Mouse (Mus musculus): ENCODE measurements around the gene B4galnt1. TPM values are rescaled to one million over a fixed set of nuclear protein-coding genes. Genes with fewer than 3 reads are reported as not detected.
A peak's percentile ranks its signal among the peaks of the same experiment; 100 is the strongest.

B4galnt1 gene
- polyA plus RNA-seq, 1 experiment from 2014 or later = 27.2 TPM

DNA sequence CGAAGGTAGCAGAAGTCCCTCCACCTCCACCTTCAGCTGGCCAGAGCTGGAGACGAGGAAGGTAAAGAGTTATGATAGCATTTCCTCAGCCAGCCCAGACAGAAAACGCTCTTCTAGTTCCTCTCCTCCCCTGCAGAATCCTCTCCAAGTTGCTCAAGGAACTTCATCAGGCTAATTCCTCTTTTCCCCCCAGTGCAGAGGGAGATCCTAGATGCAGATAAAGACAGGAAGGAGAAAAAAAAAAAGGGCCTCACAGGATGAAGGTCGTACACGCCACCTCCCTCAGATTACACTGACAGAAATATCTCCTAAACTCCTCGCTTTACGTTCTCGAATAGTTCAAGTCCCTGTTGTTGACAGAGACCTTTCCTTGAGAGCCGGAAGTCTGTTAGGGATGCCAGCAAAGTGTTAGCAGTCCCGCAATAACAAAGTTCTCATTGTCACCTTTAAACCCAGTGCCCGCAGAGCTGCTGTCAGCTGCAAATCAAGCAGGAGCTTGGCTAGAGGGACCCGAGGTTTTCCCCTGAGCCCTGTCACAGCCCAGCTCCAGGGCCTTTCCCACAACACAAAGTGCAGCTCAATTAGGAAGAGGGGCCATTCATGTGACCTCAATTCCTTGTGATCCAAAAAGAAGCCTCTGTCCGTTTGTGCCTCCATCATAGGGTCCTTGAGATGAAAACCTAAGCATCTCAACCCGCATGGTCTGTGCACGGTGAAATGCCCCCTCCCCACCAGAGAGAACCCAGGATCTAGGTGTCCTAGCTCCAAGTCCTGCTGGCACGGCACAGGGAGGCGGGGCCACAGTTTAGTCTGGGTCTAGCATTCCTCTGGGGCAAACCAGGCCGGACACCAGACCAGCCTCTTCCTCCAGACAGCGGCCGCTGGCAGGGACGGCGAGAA, 29.7 kb downstream of the B4galnt1 start:
- peaks cover 18% of the 10 kb centered on the region for H3K36me3 ChIP-seq (replicated peaks; ENCODE audit: insufficient read depth, low read length)
- peak overlapping the region; percentile 99 for H3K4me2 ChIP-seq (ENCODE audit: low read depth, low read length)
- ATAC-seq (peak; percentile 70), DNase-seq (peak; percentile 66)
- H3K9me3 ChIP-seq (ENCODE audit: low read length) = no peaks in the 10 kb centered on the region
- TF ChIP-seq CTCF (IDR thresholded peaks at IDR 0.05; ENCODE audit: low read depth) = no peak
- TF ChIP-seq EP300 (IDR thresholded peaks at IDR 0.05; ENCODE audit: low read depth) = no peak
- H3K27me3 ChIP-seq (ENCODE audit: insufficient read depth, low read length) = peaks cover 7% of the 10 kb centered on the region; the same call in 1 of the 2 replicates
- H3K4me1 ChIP-seq (ENCODE audit: insufficient read depth) = peaks cover 27% of the 10 kb centered on the region
- WGBS (ENCODE audit: insufficient replicate concordance) = 11% methylated on average over 22 of the region's 22 CpGs
- H3K27ac ChIP-seq (ENCODE audit: low read depth) = peak overlapping the region; percentile 89
- H3K4me3 ChIP-seq (ENCODE audit: low read depth, low read length) = peak overlapping the region; percentile 95
- H3K9ac ChIP-seq (replicated peaks) = peak overlapping the region; percentile 95

DNA sequence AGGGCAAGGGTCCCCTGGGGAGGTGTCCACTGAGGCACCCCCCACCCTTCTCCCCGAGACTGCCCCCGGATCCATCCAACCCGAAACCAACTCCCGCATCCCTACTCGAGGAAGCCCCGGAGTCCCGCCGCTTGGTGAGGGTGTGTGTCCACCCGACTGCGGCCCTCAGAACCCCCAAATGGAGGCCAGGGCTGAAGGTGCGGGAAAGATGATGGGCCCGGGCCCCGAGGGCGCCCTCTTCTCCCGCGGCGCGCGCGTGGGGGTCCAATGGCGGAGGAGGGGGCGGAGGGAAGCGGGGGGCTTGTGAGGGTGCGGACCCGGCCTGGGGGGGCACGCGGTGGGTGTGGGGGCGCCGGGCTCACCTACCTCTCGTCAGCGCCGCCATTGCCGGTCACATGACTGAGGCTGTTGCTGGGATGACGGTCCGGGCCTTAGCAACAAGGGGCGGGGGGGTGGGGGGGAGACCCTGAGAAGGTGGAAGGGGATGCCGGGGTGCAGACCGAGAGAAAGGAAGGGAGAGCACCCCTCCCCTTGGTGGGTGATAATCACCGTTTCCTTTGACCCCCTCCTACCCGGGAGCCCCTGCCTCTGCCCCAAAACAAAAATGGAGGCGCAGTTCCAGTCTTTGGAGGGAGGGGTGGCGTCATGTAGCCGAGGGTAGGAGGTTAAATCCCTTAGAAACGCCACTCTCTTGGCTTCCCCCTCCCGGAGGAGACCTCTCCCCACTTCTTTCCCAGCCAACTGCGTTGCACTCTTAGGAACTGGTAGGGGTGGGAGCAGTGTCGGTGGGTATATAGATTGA, 30.5 kb downstream of the B4galnt1 start, which contains the start of gene Dtx3:
Dtx3 (minus strand) TSS at position 401 of the 802 bp plus-strand sequence.
- peak within 1 kb of the TSS; percentile 89 for H3K27ac ChIP-seq (ENCODE audit: low read depth)
- peak within 1 kb of the TSS; percentile 95 for H3K9ac ChIP-seq (replicated peaks)
- peaks cover 19% of the 10 kb centered on the region for H3K4me1 ChIP-seq (ENCODE audit: insufficient read depth)
- peaks cover 26% of the 10 kb centered on the region for H3K36me3 ChIP-seq (replicated peaks; ENCODE audit: insufficient read depth, low read length)
- no peak for TF ChIP-seq EP300 (IDR thresholded peaks at IDR 0.05; ENCODE audit: low read depth)
- TF ChIP-seq CTCF (IDR thresholded peaks at IDR 0.05; ENCODE audit: low read depth) = no peak
- H3K9me3 ChIP-seq (ENCODE audit: low read length) = no peaks in the 10 kb centered on the region
- peak within 1 kb of the TSS; percentile 99 for H3K4me2 ChIP-seq (ENCODE audit: low read depth, low read length)
- 0% methylated on average over 28 of the region's 47 CpGs for WGBS (ENCODE audit: insufficient replicate concordance)
- H3K4me3 ChIP-seq (ENCODE audit: low read depth, low read length) = peak within 1 kb of the TSS; percentile 95
- H3K27me3 ChIP-seq (ENCODE audit: insufficient read depth, low read length) = no peaks in the 10 kb centered on the region
- ATAC-seq (peak; percentile 59), DNase-seq (no peak)

DNA sequence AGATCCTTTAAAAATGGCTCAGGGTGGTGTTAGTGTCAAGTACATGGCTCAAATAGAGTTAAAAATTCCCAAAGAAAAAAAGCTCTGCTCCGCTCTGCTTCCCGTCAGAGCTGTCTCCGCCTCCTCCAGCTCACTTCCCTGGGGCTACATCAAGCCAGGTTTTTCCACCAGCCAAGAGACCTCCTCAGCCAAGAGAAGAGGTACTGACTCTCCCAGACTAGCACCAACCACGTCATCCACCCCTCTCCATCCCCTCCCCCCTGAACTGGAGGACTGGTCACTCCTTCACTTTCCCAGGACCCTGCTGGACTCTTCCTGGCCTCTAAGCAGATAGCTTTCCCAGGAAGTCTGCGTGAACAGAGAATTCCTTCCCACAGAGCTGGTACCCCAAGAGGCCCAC, 31.4 kb downstream of the B4galnt1 start:
- no peak overlapping the region for H3K4me3 ChIP-seq (ENCODE audit: low read depth, low read length)
- peak overlapping the region; percentile 99 for H3K4me2 ChIP-seq (ENCODE audit: low read depth, low read length)
- peak overlapping the region; percentile 89 for H3K27ac ChIP-seq (ENCODE audit: low read depth)
- H3K4me1 ChIP-seq (ENCODE audit: insufficient read depth) = peaks cover 19% of the 10 kb centered on the region
- no peak for TF ChIP-seq EP300 (IDR thresholded peaks at IDR 0.05; ENCODE audit: low read depth)
- no peak for TF ChIP-seq CTCF (IDR thresholded peaks at IDR 0.05; ENCODE audit: low read depth)
- DNase-seq = no peak
- no peak for ATAC-seq
- no peaks in the 10 kb centered on the region for H3K27me3 ChIP-seq (ENCODE audit: insufficient read depth, low read length)
- WGBS (ENCODE audit: insufficient replicate concordance) = 50% methylated on average over 5 of the region's 5 CpGs
- no peaks in the 10 kb centered on the region for H3K9me3 ChIP-seq (ENCODE audit: low read length)
- H3K36me3 ChIP-seq (replicated peaks; ENCODE audit: insufficient read depth, low read length) = peaks cover 33% of the 10 kb centered on the region
- peak overlapping the region; percentile 95; the same call in 1 of the 2 replicates for H3K9ac ChIP-seq (replicated peaks)

DNA sequence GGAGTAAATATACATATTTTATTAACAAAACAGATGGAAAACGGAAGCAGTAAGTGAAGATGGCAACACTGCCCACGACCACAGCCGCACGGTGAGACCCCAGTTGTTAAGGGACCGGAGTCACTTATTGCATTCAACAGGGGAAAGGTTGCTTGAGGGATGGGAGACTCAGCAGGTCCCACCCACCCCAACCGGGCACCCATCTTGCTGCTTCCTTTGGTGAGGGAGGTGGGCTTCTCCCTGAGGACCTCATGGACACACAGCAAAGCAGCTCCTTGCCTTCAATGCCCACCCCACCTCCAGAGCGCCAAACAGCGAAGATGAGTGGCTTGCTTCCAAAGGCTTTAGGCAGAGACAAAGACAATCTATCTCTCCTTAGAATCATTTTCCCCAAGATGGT, 32.1 kb downstream of the B4galnt1 start:
- H3K27me3 ChIP-seq (ENCODE audit: insufficient read depth, low read length) = no peaks in the 10 kb centered on the region
- peaks cover 19% of the 10 kb centered on the region for H3K4me1 ChIP-seq (ENCODE audit: insufficient read depth)
- no peak overlapping the region for H3K4me3 ChIP-seq (ENCODE audit: low read depth, low read length)
- ATAC-seq = no peak
- H3K9ac ChIP-seq (replicated peaks) = no peak overlapping the region
- no peak overlapping the region for H3K4me2 ChIP-seq (ENCODE audit: low read depth, low read length)
- 89% methylated on average over 8 of the region's 8 CpGs for WGBS (ENCODE audit: insufficient replicate concordance)
- no peak for DNase-seq
- TF ChIP-seq EP300 (IDR thresholded peaks at IDR 0.05; ENCODE audit: low read depth) = no peak
- no peak for TF ChIP-seq CTCF (IDR thresholded peaks at IDR 0.05; ENCODE audit: low read depth)
- H3K27ac ChIP-seq (ENCODE audit: low read depth) = no peak overlapping the region
- H3K36me3 ChIP-seq (replicated peaks; ENCODE audit: insufficient read depth, low read length) = peaks cover 35% of the 10 kb centered on the region
- no peaks in the 10 kb centered on the region for H3K9me3 ChIP-seq (ENCODE audit: low read length)

DNA sequence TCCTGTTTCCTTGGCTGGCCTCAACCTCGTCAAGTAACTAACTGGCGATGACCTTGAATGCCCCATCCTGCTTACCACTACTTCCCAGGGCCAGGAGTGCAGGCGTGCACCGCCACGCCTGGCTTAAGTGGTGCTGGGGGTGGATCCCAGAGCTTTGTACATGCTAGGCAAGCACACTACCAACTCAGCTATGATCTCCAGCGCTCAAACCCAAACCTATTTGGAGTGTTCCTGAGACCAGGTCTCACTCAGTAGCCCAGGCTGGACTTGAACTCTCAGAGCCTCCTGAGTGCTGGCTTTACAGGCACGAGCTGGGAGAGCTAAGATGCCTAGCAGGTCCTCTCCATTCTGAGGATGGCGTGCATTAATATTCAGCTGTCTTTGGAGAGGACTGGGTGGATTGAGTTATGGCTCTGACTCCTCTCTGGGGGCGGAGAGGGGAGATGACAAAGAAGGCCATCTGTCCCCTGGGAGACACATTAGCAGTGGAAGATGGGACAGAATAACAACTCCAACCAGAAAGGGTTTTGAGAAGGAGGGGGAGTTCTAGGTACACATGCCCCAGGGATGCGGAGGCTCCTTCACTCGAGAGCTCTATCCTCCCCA, 32.6 kb downstream of the B4galnt1 start:
- Histone ChIP-seq H3K4me3 (ENCODE audit: low read depth, low read length) (no peak overlapping the region), H3K4me2 (ENCODE audit: low read depth, low read length) (no peak overlapping the region), H3K4me1 (ENCODE audit: insufficient read depth) (peaks cover 19% of the 10 kb centered on the region), H3K9me3 (ENCODE audit: low read length) (no peaks in the 10 kb centered on the region), H3K9ac (replicated peaks) (no peak overlapping the region), H3K36me3 (replicated peaks; ENCODE audit: insufficient read depth, low read length) (peaks cover 38% of the 10 kb centered on the region), H3K27me3 (ENCODE audit: insufficient read depth, low read length) (no peaks in the 10 kb centered on the region), H3K27ac (ENCODE audit: low read depth) (no peak overlapping the region)
- WGBS (ENCODE audit: insufficient replicate concordance) = 87% methylated on average over 11 of the region's 11 CpGs
- ATAC-seq (no peak), DNase-seq (peak; percentile 12)
- TF ChIP-seq CTCF (IDR thresholded peaks at IDR 0.05; ENCODE audit: low read depth) (no peak), EP300 (IDR thresholded peaks at IDR 0.05; ENCODE audit: low read depth) (no peak)
